Mouse (Mus musculus) thymus, adult 2 months (tissue): ENCODE data around the gene Olfr424. TPM values are rescaled to one million over a fixed set of nuclear protein-coding genes. Genes with fewer than 3 reads are reported as not detected.

Experiments used
- DNase-seq: peaks from one replicate; pipeline ENCODE4 v3.0.0; 2021
- H3K27ac ChIP-seq: fragments of 200-500 bp; 2 replicates; pipeline ENCODE4 v1.5.1; 2012; ENCODE audit warnings: low read length, control low read depth; ENCODE audit not compliant: control insufficient read depth, insufficient read depth
- H3K27me3 ChIP-seq: fragments of 200-500 bp; 2 replicates; pipeline ENCODE4 v1.6.1; 2012; ENCODE audit warnings: mild to moderate bottlenecking, low read length, moderate library complexity, mixed read lengths; ENCODE audit not compliant: control insufficient read depth, insufficient read depth
- H3K36me3 ChIP-seq: fragments of 200-500 bp; 2 replicates; pipeline ENCODE4 v1.6.1; 2012; ENCODE audit warnings: mild to moderate bottlenecking, low read length, moderate library complexity; ENCODE audit not compliant: control insufficient read depth, insufficient read depth
- H3K4me1 ChIP-seq: fragments of 200-500 bp; replicated peaks from 2 replicates; pipeline ENCODE4 v1.6.1; 2012; ENCODE audit warnings: low read length; ENCODE audit not compliant: control insufficient read depth, insufficient read depth
- H3K4me3 ChIP-seq: fragments of 200-500 bp; 2 replicates; pipeline ENCODE4 v1.5.1; 2012; ENCODE audit warnings: mild to moderate bottlenecking, low read length, control low read depth, moderate library complexity; ENCODE audit not compliant: control insufficient read depth, insufficient read depth
- CTCF ChIP-seq: fragments of 200-500 bp; IDR thresholded peaks from 2 replicates; pipeline ENCODE4 v1.5.1; 2012; ENCODE audit warnings: mild to moderate bottlenecking, control low read depth, low read length, moderate library complexity, borderline replicate concordance; ENCODE audit not compliant: control insufficient read depth, poor library complexity, insufficient read depth; ENCODE audit errors: extremely low read depth
- POLR2A ChIP-seq: fragments of 200-500 bp; IDR thresholded peaks from 2 replicates; pipeline ENCODE4 v1.6.1; 2012; ENCODE audit warnings: mild to moderate bottlenecking, low read length, control low read depth, moderate library complexity; ENCODE audit not compliant: control insufficient read depth, poor library complexity, insufficient read depth; ENCODE audit errors: extremely low read depth
- WGBS: fragments of 180-500 bp; shearing (Covaris S2); methylation state at CpG from one replicate; pipeline ENCODE4 v1.1.7; 2018; 5-methylcytosine and 5-hydroxymethylcytosine counted together
- polyA plus RNA-seq: library from polyadenylated mRNA; depleted of rRNA; stranded (reverse); fragments of >200 nt; gene quantifications from 2 replicates; pipeline ENCODE4 v1.2.3, GENCODE M21; 2012; rRNA removed

Olfr424 gene
- polyA plus RNA-seq, 1 experiment = 0.11 TPM

DNA sequence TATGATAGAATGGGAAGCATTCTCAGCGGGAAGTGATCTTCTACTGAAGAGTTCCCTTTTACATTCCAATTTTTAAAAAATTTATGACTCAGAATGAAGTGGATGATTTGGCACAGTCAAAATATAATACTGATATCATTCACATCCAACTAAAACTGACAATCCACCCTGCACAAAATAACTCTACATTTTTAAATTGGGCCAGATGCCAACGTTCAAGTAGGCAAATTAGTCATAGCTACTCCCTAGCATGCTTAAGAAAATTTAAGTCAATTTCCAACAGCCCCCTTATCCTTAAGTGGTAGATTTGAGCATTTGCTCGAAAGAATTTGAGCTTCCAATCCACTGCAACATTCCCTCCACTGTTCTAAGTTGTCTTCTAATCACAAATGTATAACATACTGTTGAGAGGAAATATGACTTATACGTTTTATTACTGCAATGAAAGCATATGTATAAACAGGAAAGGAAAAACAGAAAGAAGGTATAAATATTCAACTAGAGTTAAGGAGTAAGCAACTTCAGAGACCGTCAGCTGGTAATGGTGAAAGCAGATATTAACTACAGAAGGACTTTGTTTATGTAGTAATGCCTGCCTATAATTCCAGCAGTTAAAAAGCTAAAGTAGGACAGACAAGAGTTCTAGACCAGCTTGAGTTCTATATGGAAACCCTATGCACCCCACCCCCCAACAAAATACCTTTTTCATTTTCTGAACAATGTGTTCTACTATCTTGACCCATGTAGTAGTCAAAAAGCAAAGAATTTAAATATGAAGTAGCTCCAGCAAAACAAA lies 39.6 kb downstream of the Olfr424 start:
- TF ChIP-seq POLR2A (no peak), CTCF (no peak)
- no peak for DNase-seq
- H3K4me1 ChIP-seq = no peaks in the 10 kb centered on the region
- H3K27ac ChIP-seq = no peak overlapping the region
- no peaks in the 10 kb centered on the region for H3K27me3 ChIP-seq
- no peaks in the 10 kb centered on the region for H3K36me3 ChIP-seq
- 90% methylated on average over 5 of the region's 5 CpGs for WGBS
- H3K4me3 ChIP-seq = no peak overlapping the region

DNA sequence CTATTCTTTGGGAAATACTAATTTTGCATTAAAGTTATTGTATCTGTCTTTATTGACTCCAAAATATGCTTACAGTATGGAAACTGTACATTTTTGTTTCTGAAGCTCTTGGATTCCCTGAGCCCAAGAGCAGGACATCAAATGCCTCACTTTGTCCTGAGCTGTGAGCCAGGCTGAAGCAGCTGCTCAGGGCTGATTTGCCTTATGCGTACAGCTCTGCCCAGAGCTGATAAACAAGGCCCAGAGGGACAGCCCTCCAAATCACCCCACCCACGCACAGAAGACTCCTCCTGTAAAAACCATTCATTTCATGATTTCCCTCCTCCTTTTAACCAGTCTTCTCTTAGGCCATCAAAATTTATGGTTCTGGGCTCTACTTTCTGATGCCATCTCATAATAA lies 40.2 kb downstream of the Olfr424 start:
- WGBS = 87% methylated on average over 2 of the region's 2 CpGs
- H3K27me3 ChIP-seq = no peaks in the 10 kb centered on the region
- H3K4me1 ChIP-seq = no peaks in the 10 kb centered on the region
- TF ChIP-seq POLR2A (no peak), CTCF (no peak)
- DNase-seq = no peak
- H3K4me3 ChIP-seq = no peak overlapping the region
- no peak overlapping the region for H3K27ac ChIP-seq
- no peaks in the 10 kb centered on the region for H3K36me3 ChIP-seq

DNA sequence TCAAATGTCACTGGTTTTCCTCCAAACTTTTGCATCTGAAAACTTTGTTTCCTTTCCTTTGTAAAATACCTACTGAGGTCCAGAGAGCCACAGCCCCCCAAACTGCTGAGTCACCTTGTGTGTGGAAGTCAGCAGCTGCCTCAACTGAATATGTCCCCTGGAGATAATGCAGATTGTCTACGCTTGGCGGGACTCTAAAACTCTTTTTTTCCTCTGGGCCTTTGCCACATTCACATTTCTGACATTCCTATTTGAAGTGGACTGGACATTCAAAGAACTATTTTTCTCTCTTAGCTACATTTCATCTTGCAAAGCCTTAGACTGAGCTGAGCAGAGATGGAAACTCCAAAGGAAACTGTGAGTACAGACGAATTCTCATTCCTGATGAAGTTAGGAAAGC lies 41.3 kb downstream of the Olfr424 start, which contains the start of gene Spta1:
Gene Spta1 (plus strand): TSS at position 172 of the 400 bp plus-strand sequence.
- H3K27me3 ChIP-seq = no peaks in the 10 kb centered on the region
- TF ChIP-seq CTCF (no peak), POLR2A (no peak)
- no peak for DNase-seq
- H3K4me1 ChIP-seq = no peaks in the 10 kb centered on the region
- no peak within 1 kb of the TSS for H3K27ac ChIP-seq
- no peaks in the 10 kb centered on the region for H3K36me3 ChIP-seq
- H3K4me3 ChIP-seq = no peak within 1 kb of the TSS
- WGBS = 38% methylated on average over 3 of the region's 3 CpGs

Other genes with a start within 250 kb of the Olfr424 start
- 2.2 and 2.8 TPM in 2 replicates for gene Ifi211, start 218.5 kb upstream of the Olfr424 start, polyA plus RNA-seq
- gene Mndal, start 189.0 kb upstream of the Olfr424 start, polyA plus RNA-seq = 12.3 and 14.5 TPM in 2 replicates
- 19.0 and 27.7 TPM in 2 replicates for gene Ifi203, start 188.8 kb upstream of the Olfr424 start, polyA plus RNA-seq
- gene Ifi202b, start 148.8 kb upstream of the Olfr424 start, polyA plus RNA-seq = 0.06 and 0.40 TPM in 2 replicates
- 1.2 and 2.7 TPM in 2 replicates for gene Ifi205, start 99.7 kb upstream of the Olfr424 start, polyA plus RNA-seq
- 0.61 and 0.89 TPM in 2 replicates for gene Olfr433, start 90.8 kb upstream of the Olfr424 start, polyA plus RNA-seq
- 0.71 TPM in 1 of 2 replicates, not detected in the other for gene Olfr432, start 82.3 kb upstream of the Olfr424 start, polyA plus RNA-seq
- not detected in 2 replicates for gene Olfr430, start 64.9 kb upstream of the Olfr424 start, polyA plus RNA-seq
- gene Olfr429, start 47.2 kb upstream of the Olfr424 start, polyA plus RNA-seq = not detected in 2 replicates
- not detected in 2 replicates for gene Olfr427, start 34.6 kb upstream of the Olfr424 start, polyA plus RNA-seq
- gene Olfr231, start 10.4 kb upstream of the Olfr424 start, polyA plus RNA-seq = not detected in 2 replicates
- not detected in 2 replicates for gene Olfr420, start 24.1 kb downstream of the Olfr424 start, polyA plus RNA-seq
- gene Spta1, start 41.3 kb downstream of the Olfr424 start, polyA plus RNA-seq = 0.01 and 0.08 TPM in 2 replicates
- not detected in 2 replicates for gene Olfr419, start 120.5 kb downstream of the Olfr424 start, polyA plus RNA-seq
- not detected in 2 replicates for gene Mptx1, start 199.0 kb downstream of the Olfr424 start, polyA plus RNA-seq
- gene Olfr417, start 233.6 kb downstream of the Olfr424 start, polyA plus RNA-seq = not detected in 2 replicates